Mouse (Mus musculus) liver, adult 2 months (tissue): ENCODE data around the gene Zfp658.

Source experiments
- CTCF ChIP-seq: fragments of 200-500 bp; IDR thresholded peaks from 2 replicates; pipeline ENCODE4 v1.5.1; 2011; ENCODE audit warnings: low read depth, low read length, control low read depth
- POLR2A ChIP-seq: fragments of 200-500 bp; IDR thresholded peaks from 2 replicates; pipeline ENCODE4 v1.6.1; 2011; ENCODE audit warnings: low read length, control low read depth; ENCODE audit not compliant: insufficient read depth; ENCODE audit errors: extremely low read depth

DNA sequence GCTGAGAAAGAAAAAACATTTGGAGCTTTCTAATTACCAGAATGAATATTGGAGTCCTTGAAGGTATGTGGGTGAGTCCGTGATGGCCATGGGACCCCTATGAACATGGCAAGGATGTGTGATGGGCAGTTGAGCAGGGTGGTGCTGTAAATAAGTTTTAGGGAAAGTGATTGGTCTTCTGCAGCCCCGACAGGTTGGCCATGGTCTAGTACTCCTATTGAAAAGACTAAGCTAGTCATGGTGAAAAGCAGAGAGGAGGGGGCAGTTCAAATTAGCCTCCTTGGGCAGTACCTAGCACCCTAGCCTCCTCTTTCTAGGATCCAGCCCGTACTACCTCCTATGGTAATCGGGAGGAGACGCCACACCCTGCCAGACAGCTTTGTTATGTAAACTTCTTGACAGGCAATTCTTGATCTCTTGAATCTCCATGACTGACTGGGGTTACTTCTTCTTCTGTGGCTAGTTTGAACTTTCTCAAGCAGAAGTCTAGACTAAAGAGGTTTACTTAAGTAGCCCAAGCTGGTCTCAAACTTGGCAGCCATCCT is 45.8 kb downstream of the Zfp658 start:
- TF ChIP-seq CTCF (no peak), POLR2A (no peak)
